Mouse (Mus musculus): ENCODE measurements at regions not wholly inside any gene's neighbourhood (a gene's known extent, or its start where the extent isn't known, plus 50 kb on each side); places are given as distances from the start of the nearest gene placed in this dataset.

- DNase-seq (ENCODE audit: low spot score in 2 of 2), result no peak
These were observed 489.0 kb upstream of the A1bg start for GRCm38 (mm10) chr15:61411821-61412220.

- DNase-seq (ENCODE audit: low spot score in 2 of 2), result no peak
These were observed 488.0 kb upstream of the A1bg start for GRCm38 (mm10) chr15:61410789-61411188.

- DNase-seq (ENCODE audit: low spot score in 2 of 2), result no peak
These were observed 485.8 kb upstream of the A1bg start for GRCm38 (mm10) chr15:61408621-61409020.

DNA sequence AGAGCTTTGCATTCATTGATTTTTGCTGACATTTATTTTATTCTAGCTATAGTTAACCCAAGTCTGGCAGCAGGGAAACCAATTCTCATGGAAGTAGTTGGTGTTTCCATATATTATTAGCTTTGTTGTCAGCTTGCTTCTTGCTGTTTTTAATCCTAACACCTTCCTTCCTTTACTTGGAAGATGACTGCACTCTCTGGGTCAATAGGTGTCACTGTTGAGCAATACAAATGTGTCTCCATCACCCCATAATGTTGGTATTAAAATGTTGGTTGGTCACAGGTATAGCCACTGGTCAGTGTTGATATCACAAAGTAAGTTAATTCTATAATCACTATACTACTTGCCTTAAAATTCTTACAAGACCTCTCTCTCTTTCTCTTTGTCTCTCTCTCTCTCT, 477.9 kb upstream of the A1bg start:
- DNase-seq (ENCODE audit: low spot score in 2 of 2), result no peak

- no peak for DNase-seq (ENCODE audit: low spot score in 2 of 2)
These were observed 477.2 kb upstream of the A1bg start for GRCm38 (mm10) chr15:61399971-61400370.

- no peak for DNase-seq (ENCODE audit: low spot score in 2 of 2)
These were observed 476.0 kb upstream of the A1bg start for GRCm38 (mm10) chr15:61398829-61399228.

- no peak for DNase-seq (ENCODE audit: low spot score in 2 of 2)
These were observed 474.2 kb upstream of the A1bg start for GRCm38 (mm10) chr15:61397061-61397460.

DNA sequence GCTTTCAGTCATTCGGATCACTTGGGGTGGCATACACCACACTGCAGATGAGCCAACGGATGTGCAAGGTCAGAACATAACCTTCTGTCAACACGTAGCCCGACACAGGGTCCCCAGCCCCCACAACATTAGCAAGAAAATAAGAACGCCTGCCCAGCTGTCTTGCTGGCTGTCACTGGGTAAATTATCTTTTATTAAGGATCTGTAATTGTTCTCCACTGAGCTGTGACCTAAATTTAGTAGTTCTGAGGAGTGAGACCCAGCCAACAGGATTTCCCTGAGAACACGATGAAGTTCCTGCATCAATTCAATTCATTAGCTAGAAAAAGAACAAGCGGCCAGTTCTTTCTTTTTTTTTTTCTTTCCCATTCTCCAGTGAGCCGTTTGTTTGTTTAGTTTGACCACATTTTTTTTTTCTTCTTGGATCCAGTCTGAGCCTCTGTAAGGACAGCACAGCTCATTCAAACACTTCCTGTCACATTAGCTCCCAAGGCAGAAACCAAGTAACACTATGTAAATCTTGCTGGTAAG, 472.5 kb upstream of the A1bg start:
- DNase-seq (ENCODE audit: low spot score in 2 of 2), result no peak

DNA sequence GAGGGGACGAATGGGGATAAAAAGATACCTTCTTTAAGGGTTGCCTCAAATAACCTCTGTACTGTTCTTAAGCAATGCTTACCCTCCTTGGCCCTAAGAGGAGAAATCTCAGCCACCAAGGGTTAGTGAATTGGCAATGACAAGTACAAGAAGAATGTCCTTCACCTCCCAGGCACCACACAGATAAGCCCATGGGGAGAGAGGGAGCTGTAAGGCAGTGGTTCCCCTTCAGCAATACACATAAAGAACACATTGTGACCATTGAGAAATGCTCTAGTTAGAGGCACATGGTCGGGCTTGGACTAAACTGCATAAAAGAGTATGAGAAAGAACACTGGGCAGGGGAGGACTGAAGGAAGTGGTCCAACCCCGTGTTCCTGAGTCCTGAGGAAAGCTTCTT, 457.9 kb upstream of the A1bg start:
- DNase-seq (ENCODE audit: low spot score in 2 of 2), result no peak

DNA sequence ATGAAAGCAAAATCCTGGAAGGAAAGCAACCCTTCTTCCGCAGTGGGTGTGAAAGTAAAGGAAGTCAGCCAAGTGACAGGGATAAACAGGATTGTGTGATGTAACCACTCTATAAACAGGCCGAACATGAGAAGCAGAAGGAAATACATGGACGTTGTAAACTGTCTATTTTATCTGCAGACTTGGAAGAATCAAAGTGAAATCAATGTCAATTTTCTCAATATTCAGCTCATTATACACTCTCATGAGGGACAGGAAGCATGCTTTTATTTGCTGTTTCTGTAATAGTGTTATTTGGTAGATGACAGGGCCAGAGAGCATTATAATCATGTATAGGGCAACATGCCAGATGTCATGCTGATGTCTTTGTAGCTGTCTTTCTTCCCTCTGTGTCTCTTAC, 443.5 kb upstream of the A1bg start:
- DNase-seq (ENCODE audit: low spot score in 2 of 2), result no peak

- DNase-seq (ENCODE audit: low spot score in 2 of 2), result no peak
These were observed 442.7 kb upstream of the A1bg start for GRCm38 (mm10) chr15:61365511-61365910.

DNA sequence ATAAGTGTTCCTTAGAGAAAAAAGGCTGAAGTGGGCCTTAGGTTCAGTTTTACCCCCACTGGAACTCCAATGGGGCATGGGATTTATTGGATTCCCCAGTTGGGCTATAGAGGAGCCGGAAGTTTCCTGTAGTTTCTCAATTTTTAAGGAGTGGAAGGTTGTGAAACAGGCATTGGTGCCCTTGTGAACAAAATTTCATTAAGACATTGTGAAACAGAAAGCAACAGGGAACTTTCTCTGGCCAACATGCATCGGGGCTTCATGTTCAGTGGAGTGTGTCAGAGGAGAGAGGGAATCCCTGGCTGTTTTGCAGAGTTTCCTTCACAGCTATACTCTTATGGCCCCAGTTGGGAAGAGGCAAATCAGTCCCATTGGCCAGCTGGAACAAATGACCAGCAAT, 441.6 kb upstream of the A1bg start:
- DNase-seq (ENCODE audit: low spot score in 2 of 2), result no peak

DNA sequence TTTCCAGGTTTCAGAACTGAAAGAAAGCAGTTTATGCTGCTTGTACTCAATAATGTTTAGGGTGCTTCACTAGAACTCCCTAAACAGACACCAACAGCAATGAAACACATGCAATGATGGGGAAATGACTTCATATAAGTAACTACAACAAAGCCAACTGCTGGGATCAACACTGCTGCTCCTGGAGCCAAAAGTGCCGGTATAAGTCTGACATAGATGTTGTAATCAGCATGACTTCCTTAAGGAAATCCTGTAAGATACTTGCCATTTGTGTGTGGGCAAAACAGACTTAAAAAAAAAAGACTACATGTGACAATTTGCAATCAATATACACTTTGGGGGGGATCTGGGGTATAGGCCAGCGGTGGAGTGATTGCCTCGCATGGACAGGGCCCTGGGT, 438.4 kb upstream of the A1bg start:
- DNase-seq (ENCODE audit: low spot score in 2 of 2), result no peak

DNA sequence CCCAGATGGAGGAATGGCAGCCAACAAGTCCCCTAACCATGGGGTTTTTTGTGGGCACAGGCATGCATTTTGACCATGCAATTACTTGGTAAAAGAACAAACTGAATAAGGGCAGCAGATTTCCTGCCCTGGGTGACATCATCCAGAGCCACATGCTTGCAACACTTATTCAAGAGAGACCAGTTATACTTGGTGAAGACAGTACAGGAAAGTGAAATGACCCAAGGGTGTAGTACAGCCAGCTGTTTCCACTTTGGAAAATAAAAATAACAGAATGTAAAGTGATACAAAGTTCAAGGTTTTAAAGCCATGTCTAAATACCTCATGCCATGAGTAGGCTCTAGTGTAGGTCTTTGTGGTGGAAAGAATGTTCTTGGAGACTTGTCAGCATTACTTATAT, 432.5 kb upstream of the A1bg start:
- DNase-seq (ENCODE audit: low spot score in 2 of 2), result no peak

DNA sequence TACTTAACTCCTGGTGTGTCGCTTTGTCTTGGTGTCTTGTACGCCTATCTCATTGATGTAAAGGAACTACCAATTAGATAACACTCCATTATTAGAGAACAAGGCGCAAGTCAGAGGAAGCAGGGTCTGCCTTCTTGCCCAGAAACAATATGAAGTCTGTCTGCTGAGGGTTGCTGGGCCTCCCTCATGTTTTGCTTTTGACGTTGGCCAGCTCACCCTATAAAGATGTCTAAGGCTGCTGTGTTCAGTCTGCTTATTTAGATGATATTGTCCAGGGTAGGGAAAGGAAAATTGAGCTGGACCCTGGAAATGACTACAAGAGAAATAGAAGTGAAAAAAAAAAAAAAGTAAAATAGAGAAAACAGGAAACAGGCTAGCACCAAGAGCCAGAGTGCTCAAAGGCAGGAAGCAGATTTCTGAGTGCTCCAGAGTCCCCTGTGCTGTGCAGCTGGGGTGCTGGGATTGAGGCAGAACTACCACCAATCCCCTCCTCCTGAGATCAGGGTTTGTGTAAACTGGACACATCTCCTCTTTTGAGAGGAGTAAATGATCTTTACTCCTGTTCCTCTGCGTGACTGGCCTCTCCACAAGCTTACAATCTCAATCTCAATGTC, 429.0 kb upstream of the A1bg start:
- DNase-seq (ENCODE audit: low spot score in 2 of 2), result no peak

DNA sequence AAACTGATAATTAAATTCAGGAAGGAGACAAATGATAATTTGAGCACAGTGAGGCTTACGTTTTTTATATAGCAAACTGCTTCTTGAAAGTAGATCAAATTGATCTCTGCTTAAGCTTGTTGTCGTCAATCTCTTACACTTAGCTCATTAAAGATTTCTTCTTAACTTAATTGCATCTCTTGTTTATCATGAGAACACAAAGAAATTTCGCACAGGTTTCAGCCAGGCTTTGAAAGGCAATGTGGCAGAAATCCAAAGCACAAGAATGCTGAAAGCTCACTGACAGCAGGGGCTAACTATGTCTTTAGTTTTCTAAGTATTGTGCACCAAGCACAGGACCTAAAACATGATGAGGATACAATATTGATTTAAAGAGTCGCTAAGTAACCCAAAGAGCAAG, 422.3 kb upstream of the A1bg start:
- DNase-seq (ENCODE audit: low spot score in 2 of 2), result no peak

DNA sequence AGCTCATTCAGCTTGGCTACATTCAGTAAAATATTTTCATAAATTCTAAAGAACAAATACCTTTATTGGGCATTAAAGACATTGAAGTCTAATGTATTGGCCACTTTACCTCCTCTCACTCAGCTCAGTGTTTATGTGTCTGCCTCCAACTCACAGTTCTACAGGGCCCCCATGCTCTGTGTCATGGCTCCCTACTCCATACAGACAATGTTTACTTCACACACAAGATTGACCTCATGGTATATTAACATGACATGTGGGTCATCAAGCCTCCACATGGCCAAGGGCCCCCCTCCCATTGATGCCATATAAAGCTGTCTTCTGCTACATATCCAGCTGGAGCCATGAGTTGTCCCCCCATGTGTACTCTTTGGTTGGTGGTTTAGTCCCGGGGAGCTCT, 419.8 kb upstream of the A1bg start:
- DNase-seq (ENCODE audit: low spot score in 2 of 2), result no peak

- no peak for DNase-seq (ENCODE audit: low spot score in 2 of 2)
These were observed 405.1 kb upstream of the A1bg start for GRCm38 (mm10) chr15:61327925-61328324.

- no peak for DNase-seq (ENCODE audit: low spot score in 2 of 2)
These were observed 399.4 kb upstream of the A1bg start for GRCm38 (mm10) chr15:61322243-61322642.

DNA sequence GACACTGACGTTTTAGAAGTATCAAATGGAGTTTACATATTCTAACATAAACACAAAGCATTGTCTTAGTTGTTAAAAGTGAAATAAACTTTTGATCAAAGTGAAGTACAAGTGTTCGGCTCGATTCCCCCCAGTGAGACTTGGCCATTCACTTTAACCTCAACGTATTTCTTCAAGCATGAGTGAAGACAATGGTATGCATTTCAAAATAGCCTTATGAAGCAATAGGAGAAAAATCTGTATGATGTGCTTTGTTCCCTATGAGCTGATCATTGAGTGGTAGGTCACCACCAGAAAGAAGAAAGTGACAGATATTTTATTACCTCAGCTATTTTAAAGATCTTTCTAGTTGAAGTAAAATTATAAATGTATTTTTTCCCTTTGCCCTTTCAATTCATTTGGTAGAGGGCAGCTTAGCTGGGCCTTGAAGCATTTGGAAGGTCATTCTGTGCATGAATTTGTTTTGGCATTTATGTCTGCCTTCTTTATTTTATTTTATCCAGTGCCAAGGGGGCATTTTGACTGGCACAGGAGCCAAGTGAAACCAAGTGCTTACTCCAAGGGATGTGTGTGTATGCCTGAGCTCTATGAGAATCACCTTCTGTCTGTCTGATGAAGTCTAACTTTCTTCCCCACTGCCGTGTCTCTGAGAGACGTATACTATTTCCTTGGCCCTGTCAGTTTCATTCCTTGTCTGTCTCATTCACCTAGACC, 386.8 kb upstream of the A1bg start:
- DNase-seq (ENCODE audit: low spot score in 2 of 2), result no peak

DNA sequence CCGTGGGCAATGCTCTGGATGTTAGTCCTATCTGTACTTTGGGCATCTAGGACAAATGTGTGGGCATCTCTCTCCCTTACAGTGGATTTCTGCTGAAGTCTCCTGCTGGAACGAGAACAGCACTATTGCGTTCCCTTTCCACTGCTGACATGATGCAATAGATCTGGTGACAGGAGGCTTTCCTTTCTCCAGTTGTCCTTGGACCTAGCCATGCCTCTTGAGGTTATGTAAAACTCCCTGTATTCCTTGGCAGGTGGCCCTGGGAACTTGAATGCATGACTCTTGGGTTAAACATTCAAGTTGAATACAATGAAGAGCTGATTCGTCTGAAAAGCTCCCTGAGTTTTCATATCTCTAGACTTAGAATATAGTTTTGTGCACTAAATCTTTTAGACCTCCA, 386.1 kb upstream of the A1bg start:
- no peak for DNase-seq (ENCODE audit: low spot score in 2 of 2)

DNA sequence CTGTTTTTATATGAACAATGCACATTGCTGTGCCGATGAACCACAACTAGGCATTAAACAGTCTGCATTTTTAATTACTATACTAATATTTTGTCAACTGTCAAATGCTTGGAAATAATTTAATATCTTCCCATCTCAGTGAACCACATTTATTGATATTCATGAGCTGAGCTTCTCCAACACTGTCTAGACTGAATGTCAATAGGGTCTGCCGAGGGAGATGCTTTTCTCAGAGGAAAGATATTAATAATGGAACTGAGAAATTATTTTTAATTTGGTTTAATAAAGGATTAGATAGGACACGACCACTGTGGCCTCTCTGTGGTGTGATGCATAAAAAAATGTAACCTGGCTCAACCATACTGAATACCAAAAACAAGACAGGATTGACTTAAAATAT, 381.7 kb upstream of the A1bg start:
- DNase-seq (ENCODE audit: low spot score in 2 of 2), result no peak

GRCm38 (mm10) chr15:61299796-61300195, 377.0 kb upstream of the A1bg start:
- DNase-seq (ENCODE audit: low spot score in 2 of 2), result no peak

Data from spleen, postnatal 10 days (tissue).